In the genomic region with DNA sequence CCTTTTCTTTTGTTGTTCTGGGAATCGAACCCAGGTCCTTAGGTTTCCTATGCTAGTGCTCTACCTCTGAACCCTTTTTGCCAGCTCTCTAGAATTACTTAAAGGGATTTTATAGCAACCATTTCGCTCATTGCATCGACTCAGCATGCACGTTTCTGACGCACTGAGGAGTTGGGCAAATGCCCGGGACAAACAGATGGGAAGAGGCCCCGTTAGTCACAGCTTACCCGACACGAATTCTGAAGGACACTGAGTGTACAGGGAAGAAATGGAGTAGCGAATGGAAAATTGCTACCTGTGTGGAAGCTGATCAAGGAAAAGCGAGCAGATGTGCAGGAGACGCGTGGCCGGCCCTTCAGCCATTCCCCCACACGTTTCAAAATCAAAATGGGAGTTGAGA, we compare ENCODE assay signal across 14 mouse cellular contexts. TPM values are rescaled to one million over a fixed set of nuclear protein-coding genes. Genes with fewer than 3 reads are reported as not detected.
A peak's percentile ranks its signal among the peaks of the same experiment; 100 is the strongest.
DNase-seq lines count a peak whose midpoint lies in the region; ATAC-seq and TF ChIP-seq lines count a peak whose summit lies in the region.
"Had no signal": no experiment of that assay in that cellular context is flagged by ENCODE, and none has a peak within 500 bp of the region (broad histone marks: within the 10 kb centered on the region; RNA-seq: fewer than 3 reads in every experiment).

No protein-coding gene starts in this region.

- H3K4me3 ChIP-seq in layer of hippocampus, adult 2 months: no peak overlapping the region
- H3K4me3 ChIP-seq: gastrocnemius, adult 2 months; myocyte had no signal

- peak; percentile 34 for DNase-seq in cerebellum, adult 11-12 months
- DNase-seq in cerebellum, postnatal 10 days: peak; percentile 90 to 92
- DNase-seq in layer of hippocampus, adult 2 months (ENCODE audit: low spot score in 2 of 2): peak; percentile 55 to 65
- peak; percentile 79 for DNase-seq in right cerebral cortex, adult 2 months (ENCODE audit: low spot score in 2 of 2)
- DNase-seq in urinary bladder, postnatal 25 days (ENCODE audit: low spot score): no peak
- DNase-seq in liver: no peak
- DNase-seq: gastrocnemius, adult 2 months; thymus, adult 2 months had no signal

- no peak overlapping the region for H3K27ac ChIP-seq in layer of hippocampus, adult 2 months
- H3K27ac ChIP-seq: gastrocnemius, adult 2 months; macrophage had no signal

- no peak for ATAC-seq in CD4-positive, CD25-positive, alpha-beta regulatory T cell, adult 4 months

- TF ChIP-seq CTCF in layer of hippocampus, adult 2 months (conservative IDR thresholded peaks at IDR 0.05): no peak

RNA-seq across cellular contexts. Expression of gene Gcg, which starts 30.0 kb away (rescaled TPM):
- total RNA-seq in layer of hippocampus, adult 2 months (2021): not detected
- not detected for polyA plus RNA-seq in CD4-positive, CD25-positive, alpha-beta regulatory T cell, adult 4 months (2017; shearing (Covaris generic))
- total RNA-seq: ES-E14; gastrocnemius, adult 2 months had no signal
- polyA plus RNA-seq: heart, embryonic 16.5 days; kidney, embryonic 16.5 days; macrophage; myocyte had no signal

Comparison
In these comparisons a context has a peak if more than half of its experiments do, and no peak if none do; other contexts are left out.
1. DNase-seq: peak in cerebellum, adult 11-12 months (single experiment), cerebellum, postnatal 10 days (2 of 2), layer of hippocampus, adult 2 months (2 of 2) and right cerebral cortex, adult 2 months (2 of 2); none in urinary bladder, postnatal 25 days (single experiment) and liver (single experiment).